Mouse (Mus musculus) hindbrain, embryonic 15.5 days (tissue): ENCODE measurements at regions not wholly inside any gene's neighbourhood (a gene's known extent, or its start where the extent isn't known, plus 50 kb on each side); places are given as distances from the start of the nearest gene placed in this dataset.

ENCODE experiments used
- ATAC-seq: fragments of 200-750 bp; cut with Nextera tagmentation; 2 replicates; pipeline ENCODE4 v1.8.0; 2017; ENCODE audit warnings: low read depth, moderate number of reproducible peaks, moderate TSS enrichment; ENCODE audit not compliant: low FRiP score
- H3K27ac ChIP-seq: fragments of 300-500 bp; sonication (generic); replicated peaks from 2 replicates; pipeline ENCODE4 v1.5.1; 2015; ENCODE audit warnings: mild to moderate bottlenecking, inconsistent platforms
- H3K27me3 ChIP-seq: fragments of 300-500 bp; sonication (generic); 2 replicates; pipeline ENCODE4 v1.6.1; 2015; ENCODE audit warnings: control low read depth, inconsistent platforms
- H3K36me3 ChIP-seq: fragments of 300-500 bp; sonication (generic); 2 replicates; pipeline ENCODE4 v1.6.1; 2015; ENCODE audit warnings: control low read depth, inconsistent platforms
- H3K4me1 ChIP-seq: fragments of 300-500 bp; sonication (generic); replicated peaks from 2 replicates; pipeline ENCODE4 v1.6.1; 2015; ENCODE audit warnings: control low read depth, inconsistent platforms
- H3K4me2 ChIP-seq: fragments of 300-500 bp; sonication (generic); 2 replicates; pipeline ENCODE4 v1.6.1; 2015; ENCODE audit warnings: moderate library complexity, mild to moderate bottlenecking, inconsistent platforms
- H3K4me3 ChIP-seq: fragments of 300-500 bp; sonication (generic); 2 replicates; pipeline ENCODE4 v1.5.1; 2015; ENCODE audit warnings: mild to moderate bottlenecking, inconsistent platforms
- H3K9ac ChIP-seq: fragments of 300-500 bp; sonication (generic); 2 replicates; pipeline ENCODE4 v1.6.1; 2015; ENCODE audit warnings: inconsistent platforms
- H3K9me3 ChIP-seq: fragments of 300-500 bp; sonication (generic); 2 replicates; pipeline ENCODE4 v1.6.1; 2016; ENCODE audit warnings: control low read depth, inconsistent platforms
- WGBS: fragments of 180-500 bp; shearing (Covaris S2); methylation state at CpG from one replicate; pipeline ENCODE4 v1.1.7; 2015; 5-methylcytosine and 5-hydroxymethylcytosine counted together

GRCm38 (mm10) chr1:42025781-42026180 is 669.8 kb upstream of the Pou3f3 start:
- no peak for ATAC-seq
- Histone ChIP-seq H3K36me3 (no peaks in the 10 kb centered on the region), H3K9me3 (peaks cover 2% of the 10 kb centered on the region; the same call in 1 of the 2 replicates), H3K27me3 (no peaks in the 10 kb centered on the region), H3K4me3 (no peak overlapping the region), H3K4me2 (no peak overlapping the region), H3K4me1 (no peaks in the 10 kb centered on the region), H3K9ac (no peak overlapping the region), H3K27ac (no peak overlapping the region)
- WGBS = 88% methylated on average over 6 of the region's 6 CpGs

GRCm38 (mm10) chr1:42026423-42026822 is 669.1 kb upstream of the Pou3f3 start:
- no peaks in the 10 kb centered on the region for H3K27me3 ChIP-seq
- no peak overlapping the region for H3K9ac ChIP-seq
- H3K4me3 ChIP-seq = no peak overlapping the region
- H3K4me1 ChIP-seq = no peaks in the 10 kb centered on the region
- H3K4me2 ChIP-seq = no peak overlapping the region
- H3K9me3 ChIP-seq = peaks cover 2% of the 10 kb centered on the region; the same call in 1 of the 2 replicates
- no peak for ATAC-seq
- H3K27ac ChIP-seq = no peak overlapping the region
- WGBS = 68% methylated on average over 5 of the region's 5 CpGs
- H3K36me3 ChIP-seq = no peaks in the 10 kb centered on the region

DNA sequence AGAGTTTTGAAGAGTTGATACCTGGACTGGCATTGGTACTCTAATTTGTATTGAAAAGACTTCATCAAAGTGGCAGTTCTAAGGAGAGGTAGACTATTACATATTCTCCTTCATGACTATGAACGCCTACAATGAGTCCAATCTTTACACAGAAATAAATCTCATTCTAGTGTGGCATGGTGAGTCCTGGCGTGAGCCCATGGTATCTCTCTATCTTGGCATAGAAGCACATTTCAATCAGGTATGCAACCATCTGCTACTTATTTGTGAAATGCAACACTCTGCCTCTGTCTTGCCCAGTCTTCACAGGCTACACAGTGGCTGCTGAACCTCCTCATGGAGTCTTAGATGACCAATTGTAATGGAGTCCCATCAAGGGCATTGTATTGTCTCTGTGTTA is 661.8 kb upstream of the Pou3f3 start:
- no peak overlapping the region for H3K27ac ChIP-seq
- H3K4me2 ChIP-seq = no peak overlapping the region
- 93% methylated on average over 2 of the region's 2 CpGs for whole genome bisulfite sequencing
- ATAC-seq = no peak
- H3K9ac ChIP-seq = no peak overlapping the region
- H3K4me1 ChIP-seq = no peaks in the 10 kb centered on the region
- no peak overlapping the region for H3K4me3 ChIP-seq
- H3K36me3 ChIP-seq = no peaks in the 10 kb centered on the region
- H3K27me3 ChIP-seq = no peaks in the 10 kb centered on the region
- H3K9me3 ChIP-seq = no peaks in the 10 kb centered on the region

DNA sequence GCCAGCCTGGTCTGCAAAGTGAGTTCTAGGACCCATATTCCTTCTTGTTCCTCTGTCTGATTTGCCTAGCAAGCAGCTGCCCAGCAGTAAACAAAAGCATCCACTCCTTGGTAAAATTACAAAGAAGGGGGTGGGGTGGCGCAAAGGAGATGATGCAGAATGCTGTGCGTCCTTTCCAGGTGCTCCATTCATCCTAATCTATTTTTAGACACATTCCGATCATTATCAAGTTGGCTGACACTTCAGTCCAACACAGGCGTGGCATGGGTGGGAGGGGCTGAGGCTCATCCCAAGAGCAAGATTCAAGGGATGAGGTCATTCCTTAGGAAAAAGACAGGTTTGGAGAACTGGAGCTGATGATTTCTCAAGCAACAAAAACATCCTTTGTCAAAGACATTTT is 660.2 kb upstream of the Pou3f3 start:
- no peak for ATAC-seq
- no peak overlapping the region for H3K4me2 ChIP-seq
- no peaks in the 10 kb centered on the region for H3K4me1 ChIP-seq
- no peaks in the 10 kb centered on the region for H3K27me3 ChIP-seq
- no peak overlapping the region for H3K4me3 ChIP-seq
- no peaks in the 10 kb centered on the region for H3K9me3 ChIP-seq
- no peak overlapping the region for H3K9ac ChIP-seq
- no peaks in the 10 kb centered on the region for H3K36me3 ChIP-seq
- 93% methylated on average over 4 of the region's 4 CpGs for WGBS
- no peak overlapping the region for H3K27ac ChIP-seq

GRCm38 (mm10) chr1:42041544-42041943 is 654.0 kb upstream of the Pou3f3 start:
- H3K4me3 ChIP-seq = no peak overlapping the region
- no peak for ATAC-seq
- H3K36me3 ChIP-seq = no peaks in the 10 kb centered on the region
- H3K9ac ChIP-seq = no peak overlapping the region
- no peaks in the 10 kb centered on the region for H3K9me3 ChIP-seq
- WGBS = 74% methylated on average over 2 of the region's 2 CpGs
- H3K4me2 ChIP-seq = no peak overlapping the region
- no peaks in the 10 kb centered on the region for H3K4me1 ChIP-seq
- H3K27ac ChIP-seq = no peak overlapping the region
- no peaks in the 10 kb centered on the region for H3K27me3 ChIP-seq

GRCm38 (mm10) chr1:42058494-42058893 is 637.1 kb upstream of the Pou3f3 start:
- no peak overlapping the region for H3K4me3 ChIP-seq
- H3K27ac ChIP-seq = no peak overlapping the region
- H3K9ac ChIP-seq = no peak overlapping the region
- no peak overlapping the region for H3K4me2 ChIP-seq
- H3K9me3 ChIP-seq = no peaks in the 10 kb centered on the region
- H3K27me3 ChIP-seq = no peaks in the 10 kb centered on the region
- no peaks in the 10 kb centered on the region for H3K4me1 ChIP-seq
- no peak for ATAC-seq
- H3K36me3 ChIP-seq = no peaks in the 10 kb centered on the region

DNA sequence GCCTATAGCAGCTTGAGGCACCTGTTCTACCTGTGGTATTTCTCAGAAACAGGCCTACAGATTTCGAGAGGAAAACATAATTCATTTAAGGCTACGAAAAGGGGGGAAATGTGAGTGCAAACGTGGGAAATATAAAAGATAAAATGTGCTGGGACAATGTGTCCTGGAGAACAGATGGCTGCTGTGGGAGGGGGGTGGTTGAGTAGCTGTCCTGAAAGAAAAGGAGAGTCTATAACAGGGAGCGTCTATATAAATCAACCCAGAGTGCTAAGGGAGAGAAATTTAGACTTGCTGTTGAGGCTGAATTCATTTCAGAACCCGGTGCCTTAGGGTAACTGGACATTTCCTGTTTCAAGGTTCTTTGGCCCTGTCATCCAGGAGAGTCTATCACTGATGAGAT is 625.5 kb upstream of the Pou3f3 start:
- no peaks in the 10 kb centered on the region for H3K36me3 ChIP-seq

DNA sequence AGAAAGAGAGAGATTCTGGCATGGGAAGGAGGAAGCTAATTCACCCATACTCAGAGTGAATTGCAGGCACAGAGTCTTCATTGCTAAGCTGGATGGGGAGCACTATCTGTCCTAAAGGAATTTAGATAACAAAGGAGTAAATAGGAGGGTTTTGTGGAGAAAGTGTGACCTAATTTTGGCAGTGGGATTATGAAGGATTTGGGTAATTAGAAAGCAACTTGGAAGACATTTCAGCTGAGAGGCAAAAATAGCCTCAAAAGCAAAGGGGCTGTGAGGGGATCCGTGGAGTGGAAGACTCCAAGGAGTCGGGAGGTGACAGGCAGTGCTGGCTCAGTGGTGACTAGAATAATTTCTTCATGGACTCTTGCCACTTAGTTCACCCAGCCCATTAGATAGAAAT is 599.5 kb upstream of the Pou3f3 start:
- no peaks in the 10 kb centered on the region for H3K9me3 ChIP-seq
- H3K4me3 ChIP-seq = no peak overlapping the region
- no peaks in the 10 kb centered on the region for H3K4me1 ChIP-seq
- H3K9ac ChIP-seq = no peak overlapping the region
- no peak overlapping the region for H3K4me2 ChIP-seq
- no peaks in the 10 kb centered on the region for H3K36me3 ChIP-seq
- H3K27ac ChIP-seq = no peak overlapping the region
- WGBS = 31% methylated on average over 2 of the region's 2 CpGs
- no peaks in the 10 kb centered on the region for H3K27me3 ChIP-seq
- no peak for ATAC-seq

More for the DNA sequence above, 625.5 kb upstream of the Pou3f3 start:
- Histone ChIP-seq H3K4me1 (no peaks in the 10 kb centered on the region), H3K27me3 (no peaks in the 10 kb centered on the region), H3K4me2 (no peak overlapping the region), H3K9ac (no peak overlapping the region), H3K27ac (no peak overlapping the region), H3K4me3 (no peak overlapping the region), H3K9me3 (no peaks in the 10 kb centered on the region)
- whole genome bisulfite sequencing = 75% methylated on average over 5 of the region's 5 CpGs
- no peak for ATAC-seq

DNA sequence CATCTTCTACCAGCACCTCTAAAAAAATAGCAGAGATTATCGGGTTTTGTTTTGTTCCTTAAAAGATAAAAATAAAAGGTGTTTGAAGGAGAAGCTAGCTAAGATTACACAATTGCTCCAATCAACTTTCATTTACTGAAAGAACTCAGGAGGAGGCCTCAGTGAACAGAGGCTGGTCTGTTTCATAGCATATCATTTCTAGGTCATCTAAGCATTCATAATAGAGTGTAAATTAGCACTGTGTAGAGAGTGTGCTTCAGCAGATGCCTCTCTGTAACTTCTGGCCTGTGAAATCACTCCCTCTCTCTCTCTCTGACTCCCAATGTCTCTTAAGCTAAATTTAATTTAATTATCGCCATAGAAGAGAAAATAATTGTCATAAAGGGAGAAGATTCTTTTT is 597.0 kb upstream of the Pou3f3 start:
- H3K9me3 ChIP-seq = no peaks in the 10 kb centered on the region
- no peaks in the 10 kb centered on the region for H3K4me1 ChIP-seq
- H3K4me3 ChIP-seq = no peak overlapping the region
- WGBS = 71% methylated on average over 2 of the region's 2 CpGs
- no peak overlapping the region for H3K4me2 ChIP-seq
- no peak for ATAC-seq
- H3K36me3 ChIP-seq = no peaks in the 10 kb centered on the region
- H3K27me3 ChIP-seq = no peaks in the 10 kb centered on the region
- H3K9ac ChIP-seq = no peak overlapping the region
- H3K27ac ChIP-seq = no peak overlapping the region

DNA sequence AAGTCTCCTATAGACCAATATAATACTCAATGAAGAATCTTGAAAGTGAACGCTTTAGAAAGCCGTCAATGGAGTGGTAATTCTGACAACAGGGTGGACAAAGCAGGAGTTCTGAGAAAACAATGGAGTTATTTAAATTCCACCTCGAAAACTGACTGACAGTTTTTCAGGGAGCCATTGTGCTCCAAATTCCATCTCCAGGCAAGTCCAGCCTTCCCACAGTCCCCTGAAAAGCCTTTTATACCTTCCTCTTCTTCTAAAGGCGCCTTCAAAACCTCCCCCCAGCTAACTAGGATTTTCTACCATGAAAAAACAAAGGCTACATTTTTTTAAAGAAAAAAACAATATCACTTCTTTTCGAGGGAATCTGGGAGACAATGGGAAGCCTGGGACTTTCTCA is 588.0 kb upstream of the Pou3f3 start:
- Histone ChIP-seq H3K4me3 (no peak overlapping the region), H3K27me3 (no peaks in the 10 kb centered on the region), H3K9ac (no peak overlapping the region), H3K9me3 (no peaks in the 10 kb centered on the region), H3K36me3 (no peaks in the 10 kb centered on the region), H3K4me1 (no peaks in the 10 kb centered on the region), H3K4me2 (no peak overlapping the region), H3K27ac (no peak overlapping the region)
- 15% methylated on average over 5 of the region's 5 CpGs for WGBS
- no peak for ATAC-seq

GRCm38 (mm10) chr1:42107925-42108324 is 587.6 kb upstream of the Pou3f3 start:
- ATAC-seq = no peak
- Histone ChIP-seq H3K36me3 (no peaks in the 10 kb centered on the region), H3K4me3 (no peak overlapping the region), H3K4me2 (no peak overlapping the region), H3K27me3 (no peaks in the 10 kb centered on the region), H3K27ac (no peak overlapping the region), H3K9me3 (no peaks in the 10 kb centered on the region), H3K9ac (no peak overlapping the region), H3K4me1 (no peaks in the 10 kb centered on the region)
- 30% methylated on average over 1 of the region's 1 CpGs for WGBS

DNA sequence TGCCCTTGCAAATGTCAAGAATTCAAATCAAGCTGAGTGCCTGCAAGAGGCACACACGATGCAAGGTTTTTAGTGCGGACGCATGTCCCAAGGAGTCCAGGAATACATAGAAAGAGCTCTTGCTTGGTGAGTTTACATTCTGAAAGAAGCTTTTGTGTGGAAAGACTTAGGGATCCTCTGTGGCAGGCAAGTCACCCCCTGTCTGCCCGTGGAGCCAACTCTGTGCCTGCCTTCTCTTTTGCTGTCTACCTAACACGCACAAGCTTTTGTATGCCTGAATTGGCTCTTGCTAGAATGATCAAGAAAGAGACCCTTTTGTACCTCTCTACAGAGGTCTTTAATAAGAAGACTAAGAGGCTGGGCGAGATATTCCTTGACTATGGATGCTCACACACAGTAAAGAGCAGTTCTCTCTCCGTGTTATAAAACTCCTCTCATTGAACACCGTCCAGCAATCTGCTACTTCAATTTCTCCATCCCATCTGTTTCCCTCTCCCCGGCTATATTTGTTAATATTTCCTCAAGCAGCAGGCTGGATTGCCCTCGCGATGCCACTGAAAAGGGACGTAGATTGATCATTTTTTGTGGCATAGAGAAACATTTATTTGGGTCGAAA is 543.3 kb upstream of the Pou3f3 start:
- H3K27me3 ChIP-seq = no peaks in the 10 kb centered on the region
- H3K9me3 ChIP-seq = no peaks in the 10 kb centered on the region
- H3K4me1 ChIP-seq = no peaks in the 10 kb centered on the region
- peak overlapping the region; percentile 11; the same call in 1 of the 2 replicates for H3K4me2 ChIP-seq
- H3K27ac ChIP-seq = no peak overlapping the region
- no peak overlapping the region for H3K4me3 ChIP-seq
- WGBS = 46% methylated on average over 13 of the region's 13 CpGs
- no peaks in the 10 kb centered on the region for H3K36me3 ChIP-seq
- ATAC-seq = no peak
- H3K9ac ChIP-seq = no peak overlapping the region

GRCm38 (mm10) chr1:42152916-42153315 is 542.7 kb upstream of the Pou3f3 start:
- H3K27ac ChIP-seq = no peak overlapping the region
- H3K4me2 ChIP-seq = no peak overlapping the region
- no peaks in the 10 kb centered on the region for H3K36me3 ChIP-seq
- H3K9me3 ChIP-seq = no peaks in the 10 kb centered on the region
- ATAC-seq = no peak
- 29% methylated on average over 2 of the region's 3 CpGs for WGBS
- H3K4me3 ChIP-seq = no peak overlapping the region
- H3K27me3 ChIP-seq = no peaks in the 10 kb centered on the region
- H3K9ac ChIP-seq = no peak overlapping the region
- no peaks in the 10 kb centered on the region for H3K4me1 ChIP-seq
